Mouse (Mus musculus) cerebellum, postnatal 25 days (tissue): ENCODE results near the gene Usp13.

Source experiments
- DNase-seq, 2 experiments: peaks; one replicate each; pipeline ENCODE4 v3.0.0; 2021; ENCODE audit warnings: mixed read lengths in 2 of 2

Gene Usp13

GRCm38 (mm10) chr3:32939802-32940501 is 122.6 kb downstream of the Usp13 start:
- no peak for DNase-seq

GRCm38 (mm10) chr3:32947486-32947885 is 130.1 kb downstream of the Usp13 start:
- no peak for DNase-seq

DNA sequence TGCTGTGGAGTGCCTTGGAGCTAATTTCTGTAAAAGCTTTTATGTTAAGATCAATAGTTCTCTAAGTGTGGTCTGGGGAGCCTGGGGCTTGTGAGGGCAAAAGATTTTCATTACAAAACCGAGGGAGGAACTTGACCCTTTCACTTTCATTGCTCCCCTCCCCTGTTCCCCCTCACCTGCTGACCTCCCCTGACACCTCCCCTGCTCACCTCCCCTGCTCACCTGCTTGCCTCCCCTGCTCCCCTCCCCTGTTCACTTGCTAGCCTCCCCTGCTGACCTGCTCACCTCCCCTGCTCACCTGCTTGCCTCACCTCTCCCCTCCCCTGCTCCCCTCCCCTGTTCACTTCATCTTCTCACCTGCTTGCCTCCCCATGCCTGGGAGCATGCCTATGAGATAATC is 134.0 kb downstream of the Usp13 start:
- DNase-seq, result no peak

GRCm38 (mm10) chr3:32961494-32961893 is 144.1 kb downstream of the Usp13 start:
- DNase-seq, result no peak

GRCm38 (mm10) chr3:32965528-32965927 is 148.2 kb downstream of the Usp13 start:
- DNase-seq, result no peak

DNA sequence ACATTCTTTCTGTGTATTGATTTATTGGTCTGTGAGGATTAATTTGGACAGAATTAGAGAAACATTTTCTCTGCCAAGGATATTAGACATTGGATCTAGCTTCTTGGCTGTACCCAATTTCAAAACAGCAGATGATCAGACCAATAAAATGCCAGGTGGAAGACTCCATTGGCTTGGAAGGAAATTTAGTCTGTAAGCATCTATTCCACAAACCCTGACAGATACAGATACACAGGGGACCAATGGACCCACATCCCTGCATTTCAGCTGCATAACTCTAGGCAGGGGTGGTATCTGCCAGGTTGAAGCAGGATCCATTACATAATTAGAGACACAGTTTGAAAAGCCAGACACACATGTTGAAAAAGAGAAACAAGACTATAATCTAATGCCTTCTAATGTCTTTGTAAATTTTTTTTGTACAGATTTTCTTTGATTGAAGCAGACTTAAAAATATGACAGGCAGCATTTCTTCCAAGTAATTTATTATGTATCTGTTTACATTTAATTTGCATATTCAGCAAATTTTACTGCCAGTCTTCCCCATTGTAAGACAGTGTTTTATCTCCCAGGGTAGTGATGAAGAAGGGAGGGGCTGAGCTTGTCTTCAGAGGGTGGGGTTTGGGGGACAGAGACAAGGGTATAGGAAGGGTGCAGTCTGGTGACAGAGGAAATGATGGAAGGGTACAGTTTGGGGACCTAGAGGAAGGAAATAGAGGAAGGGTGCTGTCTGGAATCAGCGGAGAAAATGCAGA is 151.5 kb downstream of the Usp13 start:
- no peak for DNase-seq

DNA sequence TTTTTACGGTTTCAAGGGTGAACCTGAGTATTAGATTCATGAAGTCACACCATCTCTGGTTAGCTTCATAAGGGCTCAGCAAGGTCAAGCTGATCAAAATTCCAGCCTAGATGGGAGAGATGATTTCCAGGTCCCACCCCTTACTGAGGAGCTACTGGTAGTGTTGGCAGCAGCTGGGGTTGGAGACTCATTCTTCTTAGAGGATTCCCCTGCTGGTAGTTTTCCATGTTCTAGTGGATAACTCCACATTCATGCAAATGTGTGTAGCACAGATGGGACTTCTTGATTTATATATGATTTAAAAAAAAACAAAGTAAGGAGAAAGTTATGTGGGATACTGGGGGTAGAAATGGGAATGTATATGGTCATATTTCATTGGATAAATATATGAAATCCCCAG is 152.9 kb downstream of the Usp13 start:
- no peak for DNase-seq

GRCm38 (mm10) chr3:32979238-32979637 is 161.9 kb downstream of the Usp13 start:
- DNase-seq, result no peak

DNA sequence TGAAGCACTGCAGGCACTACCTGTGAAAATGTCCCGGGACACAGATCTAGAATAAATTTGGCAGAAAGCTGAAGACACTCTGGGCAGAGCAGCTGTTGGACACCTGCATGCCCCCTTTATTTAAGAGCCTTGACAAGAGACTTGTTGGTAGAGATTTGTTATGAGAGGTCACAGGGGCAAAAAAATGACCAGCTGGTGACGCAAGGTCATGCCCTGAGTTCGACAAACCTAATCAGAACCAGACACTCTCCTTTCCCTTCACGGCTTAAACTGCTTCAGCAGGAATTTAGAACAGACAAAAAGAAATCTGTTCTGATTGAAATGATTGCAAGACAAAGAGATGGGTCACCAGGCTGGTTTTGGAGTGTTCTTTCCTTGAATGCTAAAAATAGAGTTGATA is 162.6 kb downstream of the Usp13 start:
- DNase-seq, result no peak

GRCm38 (mm10) chr3:32985141-32985540 is 167.8 kb downstream of the Usp13 start:
- DNase-seq, result no peak
